Mouse (Mus musculus): ENCODE data around the gene Tlr5.

Gene Tlr5

GRCm38 (mm10) chr1:182954287-182955046, at the start of gene Tlr5:
Gene Tlr5 (plus strand): TSS chr1:182954788.
- DNase-seq (ENCODE audit: low read depth, low spot score): no peak

GRCm38 (mm10) chr1:182905669-182906068, 48.9 kb upstream of the Tlr5 start:
- no peak for DNase-seq (ENCODE audit: low read depth, low spot score)

GRCm38 (mm10) chr1:182908050-182909036, 46.2 kb upstream of the Tlr5 start:
- DNase-seq (ENCODE audit: low read depth, low spot score): no peak

- DNase-seq (ENCODE audit: low read depth, low spot score): no peak
Measured at GRCm38 (mm10) chr1:182909066-182909465, 45.5 kb upstream of the Tlr5 start.

- DNase-seq (ENCODE audit: low read depth, low spot score): no peak
Measured at GRCm38 (mm10) chr1:182909596-182909995, 45.0 kb upstream of the Tlr5 start.

- DNase-seq (ENCODE audit: low read depth, low spot score): no peak
Measured at GRCm38 (mm10) chr1:182912591-182912990, 42.0 kb upstream of the Tlr5 start.

GRCm38 (mm10) chr1:182914121-182914908, 40.3 kb upstream of the Tlr5 start:
- DNase-seq (ENCODE audit: low read depth, low spot score): no peak

GRCm38 (mm10) chr1:182916166-182916565, 38.4 kb upstream of the Tlr5 start:
- no peak for DNase-seq (ENCODE audit: low read depth, low spot score)

- no peak for DNase-seq (ENCODE audit: low read depth, low spot score)
Measured at GRCm38 (mm10) chr1:182918718-182919346, 35.8 kb upstream of the Tlr5 start.

- no peak for DNase-seq (ENCODE audit: low read depth, low spot score)
Measured at GRCm38 (mm10) chr1:182922824-182923223, 31.8 kb upstream of the Tlr5 start.

- no peak for DNase-seq (ENCODE audit: low read depth, low spot score)
Measured at GRCm38 (mm10) chr1:182926465-182926864, 28.1 kb upstream of the Tlr5 start.

GRCm38 (mm10) chr1:182927878-182928851, 26.4 kb upstream of the Tlr5 start:
- DNase-seq (ENCODE audit: low read depth, low spot score): no peak

GRCm38 (mm10) chr1:182935469-182935868, 19.1 kb upstream of the Tlr5 start:
- no peak for DNase-seq (ENCODE audit: low read depth, low spot score)

GRCm38 (mm10) chr1:182937486-182938120, 17.0 kb upstream of the Tlr5 start:
- DNase-seq (ENCODE audit: low read depth, low spot score): no peak

GRCm38 (mm10) chr1:182941921-182942320, 12.7 kb upstream of the Tlr5 start:
- no peak for DNase-seq (ENCODE audit: low read depth, low spot score)

- DNase-seq (ENCODE audit: low read depth, low spot score): no peak
Measured at GRCm38 (mm10) chr1:182943911-182944310, 10.7 kb upstream of the Tlr5 start.

GRCm38 (mm10) chr1:182944638-182945037, 9.9 kb upstream of the Tlr5 start:
- DNase-seq (ENCODE audit: low read depth, low spot score): no peak

- DNase-seq (ENCODE audit: low read depth, low spot score): no peak
Measured at GRCm38 (mm10) chr1:182945561-182945960, 9.0 kb upstream of the Tlr5 start.

GRCm38 (mm10) chr1:182951298-182951697, 3.3 kb upstream of the Tlr5 start:
- DNase-seq (ENCODE audit: low read depth, low spot score): no peak

All from CD4-positive helper T cell, adult 2 months (primary cell).